Mouse (Mus musculus) brain, adult 10 weeks (tissue): ENCODE results near the gene Slc22a20. TPM values are rescaled to one million over a fixed set of nuclear protein-coding genes. Genes with fewer than 3 reads are reported as not detected.

ENCODE experiments used
- polyA plus RNA-seq: library from polyadenylated mRNA; stranded (reverse); fragments of 350-450 nt; fragmentation: Illumina TruSeq; extraction: RNeasy Lipid Tissue Mini Kit (QIAGEN cat#74804); gene quantifications from one replicate; pipeline ENCODE4 v1.2.3, GENCODE M21; 2015; ENCODE audit warnings: low read depth, low replicate concordance

The Slc22a20 gene
- polyA plus RNA-seq, result not detected

DNA sequence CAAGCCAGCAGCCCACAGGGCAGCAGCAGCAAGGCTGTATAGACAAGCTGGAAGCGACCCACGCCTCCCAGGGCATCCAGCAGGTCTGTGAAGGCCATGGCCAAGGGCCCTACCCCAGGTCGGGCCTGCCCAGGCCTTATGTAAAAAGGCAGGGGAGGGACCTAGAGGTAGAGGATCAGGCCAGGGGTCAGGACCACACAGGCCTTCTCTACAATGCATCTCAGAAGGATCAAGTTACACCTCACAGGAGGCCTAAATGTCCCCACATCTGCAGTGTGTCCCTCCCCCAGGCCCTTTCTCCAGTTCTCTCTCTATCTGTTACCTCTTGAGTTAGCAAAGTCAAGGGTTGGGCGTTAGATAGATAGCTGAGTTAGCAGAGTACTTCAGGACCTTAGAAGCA is at the start of gene Slc22a20:
TSS of gene Slc22a20 (minus strand) at position 101 of the 400 bp plus-strand sequence.

DNA sequence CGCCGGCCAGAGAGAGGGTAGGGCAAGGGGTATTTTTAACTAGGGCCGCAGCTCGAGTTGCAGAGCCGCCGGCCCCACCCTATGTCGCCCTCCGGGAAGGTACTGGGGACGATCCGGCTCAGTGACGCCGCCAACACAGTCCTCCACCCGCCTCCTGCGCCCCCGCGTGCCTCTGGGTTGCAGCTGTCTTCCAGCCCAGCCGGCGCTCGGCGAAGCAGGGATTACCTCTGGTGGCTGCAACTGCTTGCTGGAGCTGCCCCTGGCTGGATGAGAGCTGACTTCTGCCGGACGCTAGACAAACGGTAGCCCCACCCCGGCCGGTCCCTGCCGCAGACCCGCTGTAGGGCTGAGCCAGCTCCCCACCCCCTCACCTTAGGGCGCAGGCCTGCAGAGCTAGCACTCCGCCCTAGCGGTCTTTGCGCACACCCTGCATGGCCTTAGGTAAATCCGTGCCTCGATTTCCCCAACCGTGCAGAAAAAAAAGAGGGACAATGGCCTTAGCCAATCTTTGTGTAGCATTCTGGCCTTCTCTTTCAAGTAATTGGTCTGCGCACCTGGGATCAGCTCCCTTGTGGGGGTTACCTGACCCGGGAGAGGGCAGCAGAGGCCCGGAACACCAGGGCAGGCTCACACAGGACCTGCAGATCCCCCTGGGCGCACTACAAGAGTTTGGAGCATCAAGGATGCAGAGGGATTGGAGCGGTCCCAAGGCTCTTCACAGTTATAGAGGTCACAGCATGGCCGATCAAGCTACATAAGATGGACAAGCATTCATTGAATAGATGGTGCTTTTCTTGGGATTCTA is 29.8 kb upstream of the Slc22a20 start, which contains the start of gene Capn1:
TSS of gene Capn1 (minus strand) at position 387 of the 805 bp plus-strand sequence.

DNA sequence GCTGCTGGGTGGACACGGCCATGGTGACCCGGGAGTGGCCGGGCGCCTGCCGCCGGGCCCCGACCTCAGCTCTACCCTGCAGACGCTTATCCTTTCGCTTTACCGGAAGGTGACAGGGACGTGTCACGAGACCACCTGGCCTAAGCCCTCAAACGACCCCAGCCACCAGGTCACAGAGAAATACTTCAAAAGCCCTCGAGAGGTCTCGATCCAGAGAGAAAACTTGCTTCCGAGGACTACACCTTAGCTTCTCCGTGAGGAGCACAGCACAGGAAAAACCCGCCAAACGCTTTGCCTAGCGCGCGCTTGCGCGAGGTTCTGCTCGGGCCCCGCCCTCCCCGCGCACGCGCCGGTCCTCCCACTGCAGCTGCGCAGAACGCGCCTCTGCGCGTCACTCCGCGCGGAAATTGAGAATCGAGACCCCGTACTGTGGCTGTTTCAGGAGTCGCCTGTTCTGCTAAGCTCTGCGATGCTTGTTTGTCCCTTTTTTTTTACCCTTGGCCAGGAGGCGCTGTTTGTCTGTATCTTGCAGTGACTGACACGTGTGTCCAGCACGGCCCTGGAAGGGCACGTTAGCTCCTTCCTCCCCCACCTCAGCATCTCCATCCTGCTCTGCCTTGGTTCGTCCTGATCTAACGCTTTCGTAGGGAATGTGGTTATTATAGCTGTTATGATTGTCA is 21.9 kb downstream of the Slc22a20 start, which contains the start of gene Pola2:
TSS of gene Pola2 (minus strand) at position 320 of the 680 bp plus-strand sequence.

DNA sequence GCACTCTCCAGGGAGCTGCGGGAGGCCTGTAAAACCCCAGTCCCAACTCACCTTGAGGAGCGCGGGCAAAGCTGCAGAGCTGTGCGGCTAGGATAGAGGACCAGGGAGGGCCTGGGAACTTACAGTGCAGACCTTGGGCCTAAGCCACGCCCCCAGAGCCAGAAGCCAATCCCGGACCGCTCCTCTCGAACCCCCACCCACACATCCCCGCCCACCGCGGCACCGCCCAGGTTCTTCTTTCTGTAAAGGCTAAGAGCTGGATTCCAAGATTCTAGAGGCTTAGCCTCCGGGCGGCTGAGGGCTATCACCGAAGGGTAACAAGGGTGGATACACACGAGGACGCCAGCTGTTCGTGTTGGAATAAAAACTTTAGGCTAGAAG is 61.2 kb downstream of the Slc22a20 start, which contains the start of gene Cdc42ep2:
TSS of gene Cdc42ep2 (minus strand) at position 104 of the 381 bp plus-strand sequence.

Other genes with a start within 250 kb of the Slc22a20 start
- gene Ltbp3, start 245.2 kb downstream of the Slc22a20 start, polyA plus RNA-seq, result 27.2 TPM
- gene Scyl1, start 214.7 kb downstream of the Slc22a20 start, polyA plus RNA-seq, result 68.8 TPM
- gene Frmd8, start 110.9 kb downstream of the Slc22a20 start, polyA plus RNA-seq, result 14.4 TPM
- 5.1 TPM for gene Slc25a45, start 108.3 kb downstream of the Slc22a20 start, polyA plus RNA-seq
- gene Tigd3, start 92.0 kb downstream of the Slc22a20 start, polyA plus RNA-seq, result 3.6 TPM
- gene Dpf2, start 73.1 kb downstream of the Slc22a20 start, polyA plus RNA-seq, result 58.0 TPM
- gene Cdc42ep2, start 61.3 kb downstream of the Slc22a20 start, polyA plus RNA-seq, result 9.0 TPM
- 7.5 TPM for gene Pola2, start 21.9 kb downstream of the Slc22a20 start, polyA plus RNA-seq
- gene Capn1, start 29.8 kb upstream of the Slc22a20 start, polyA plus RNA-seq, result 17.9 TPM
- 33.6 TPM for gene Syvn1, start 60.4 kb upstream of the Slc22a20 start, polyA plus RNA-seq
- gene Mrpl49, start 71.6 kb upstream of the Slc22a20 start, polyA plus RNA-seq, result 61.3 TPM
- 1,093 TPM for gene Fau, start 71.7 kb upstream of the Slc22a20 start, polyA plus RNA-seq
- 30.1 TPM for gene Znhit2, start 75.0 kb upstream of the Slc22a20 start, polyA plus RNA-seq
- 37.3 TPM for gene Tm7sf2, start 82.2 kb upstream of the Slc22a20 start, polyA plus RNA-seq
- 58.5 TPM for gene Vps51, start 91.1 kb upstream of the Slc22a20 start, polyA plus RNA-seq
- not detected for gene Tmem262, start 93.9 kb upstream of the Slc22a20 start, polyA plus RNA-seq
- gene Gm28374, start 96.1 kb upstream of the Slc22a20 start, polyA plus RNA-seq, result not detected
- gene Zfpl1, start 98.8 kb upstream of the Slc22a20 start, polyA plus RNA-seq, result 47.7 TPM
- gene Cdca5, start 98.8 kb upstream of the Slc22a20 start, polyA plus RNA-seq, result 0.42 TPM
- gene AC131692.1, start 108.3 kb upstream of the Slc22a20 start, polyA plus RNA-seq, result not detected
- gene Naaladl1, start 119.6 kb upstream of the Slc22a20 start, polyA plus RNA-seq, result not detected
- 16.8 TPM for gene Sac3d1, start 132.5 kb upstream of the Slc22a20 start, polyA plus RNA-seq
- gene Snx15, start 142.2 kb upstream of the Slc22a20 start, polyA plus RNA-seq, result 39.0 TPM
- gene Batf2, start 154.8 kb upstream of the Slc22a20 start, polyA plus RNA-seq, result not detected
- gene Arl2, start 155.4 kb upstream of the Slc22a20 start, polyA plus RNA-seq, result 91.3 TPM
- not detected for gene Majin, start 198.2 kb upstream of the Slc22a20 start, polyA plus RNA-seq
- not detected for gene Gpha2, start 240.2 kb upstream of the Slc22a20 start, polyA plus RNA-seq
- 120 TPM for gene Ppp2r5b, start 249.7 kb upstream of the Slc22a20 start, polyA plus RNA-seq